Mouse (Mus musculus) T-helper 17 cell (primary cell): ENCODE data around the gene Xpo1.
"Not testable (repeated sequence)": the region's sequence is repeated elsewhere in the genome, so short reads cannot be mapped to it uniquely, and the experiment has no call there.

ENCODE experiments used
- in situ Hi-C, 2 experiments: fragments of 300-600 bp; cut with MboI, MseI; formaldehyde crosslinking; loops; 1 replicate in 1 of 2; 2 replicates in 1 of 2; pipeline ENCODE4 v1.15.1; 2025; ENCODE audit warnings: high pct_unique_total_duplicates in 2 of 2

The Xpo1 gene

DNA sequence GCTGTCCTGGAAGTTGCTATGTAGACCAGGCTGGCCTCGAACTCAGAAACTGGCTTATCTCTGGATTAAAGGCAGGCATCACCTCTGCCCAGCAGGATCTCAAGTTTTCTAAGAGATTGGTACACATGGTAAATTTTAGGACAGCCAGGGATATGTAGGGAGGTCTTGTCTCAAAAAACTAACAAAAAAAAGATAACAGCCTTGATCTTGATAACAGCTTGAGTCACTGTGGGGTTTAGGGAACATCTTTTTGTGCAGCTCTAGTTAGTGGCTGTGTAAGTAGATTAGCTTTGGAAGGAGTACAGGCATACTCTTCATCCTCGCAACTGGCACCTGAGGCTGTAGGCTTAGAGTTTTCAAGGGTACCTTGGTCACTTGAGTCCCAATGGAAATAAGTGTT lies 41.5 kb downstream of the Xpo1 start:
- in situ Hi-C loops: no loop called here

DNA sequence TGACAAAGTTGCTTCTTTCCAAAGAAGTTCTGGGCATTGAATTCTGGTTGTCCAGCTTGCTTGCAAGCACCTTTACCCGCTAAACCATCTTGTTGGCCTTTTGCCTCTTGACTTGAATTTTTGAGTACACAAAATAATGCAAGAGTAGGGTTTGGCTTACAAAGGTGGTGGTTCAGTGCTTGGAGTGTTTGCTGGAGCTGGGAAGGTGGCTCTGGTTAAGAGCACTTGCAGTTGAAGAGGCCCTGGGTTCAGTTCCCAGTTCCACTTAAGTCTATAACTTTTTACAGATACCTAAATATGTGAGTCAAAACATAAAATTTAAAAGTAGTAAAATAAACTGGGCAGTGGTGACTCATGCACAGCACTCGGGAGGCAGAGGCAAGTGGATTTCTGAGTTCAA lies 42.5 kb downstream of the Xpo1 start:
- in situ Hi-C loops: no loop called here

DNA sequence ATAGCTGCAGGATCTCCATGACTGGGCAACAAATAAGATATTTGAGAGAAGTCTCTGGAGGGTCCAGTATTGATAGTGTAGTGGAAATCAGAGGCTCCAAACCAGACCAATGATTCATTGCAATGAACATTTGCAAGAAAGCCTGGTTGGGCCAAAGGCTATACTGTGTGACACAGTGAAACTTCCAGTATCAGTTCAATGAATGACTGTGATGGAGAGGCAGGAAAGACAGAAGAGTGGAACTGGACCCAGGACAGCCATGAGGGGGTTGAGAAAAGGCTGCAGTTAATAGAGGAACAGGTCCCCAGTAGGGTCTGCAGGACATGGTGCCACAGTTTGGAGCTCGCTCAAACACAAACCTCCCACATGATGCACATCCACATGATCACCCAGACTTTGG lies 44.1 kb downstream of the Xpo1 start:
- in situ Hi-C loops: no loop called here

DNA sequence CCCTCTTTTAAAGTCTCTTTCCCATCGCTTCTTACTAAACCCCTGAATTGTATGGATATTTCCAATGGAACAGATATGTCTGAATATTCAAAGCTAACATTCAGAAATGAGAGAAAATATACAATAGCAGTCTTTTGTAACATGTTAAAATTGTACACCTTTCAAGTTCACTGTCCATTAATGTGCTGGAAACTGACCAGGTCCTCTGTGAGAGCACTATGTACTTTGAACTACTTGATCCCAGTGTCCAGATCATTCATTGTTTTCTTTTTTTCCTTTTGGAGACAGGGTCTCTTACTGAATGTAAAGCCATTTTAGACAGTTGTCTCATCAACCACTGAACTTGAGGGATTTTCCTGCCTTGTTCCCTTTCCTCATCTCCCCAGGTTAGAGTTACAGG lies 47.3 kb downstream of the Xpo1 start:
- in situ Hi-C loops: no loop called here

DNA sequence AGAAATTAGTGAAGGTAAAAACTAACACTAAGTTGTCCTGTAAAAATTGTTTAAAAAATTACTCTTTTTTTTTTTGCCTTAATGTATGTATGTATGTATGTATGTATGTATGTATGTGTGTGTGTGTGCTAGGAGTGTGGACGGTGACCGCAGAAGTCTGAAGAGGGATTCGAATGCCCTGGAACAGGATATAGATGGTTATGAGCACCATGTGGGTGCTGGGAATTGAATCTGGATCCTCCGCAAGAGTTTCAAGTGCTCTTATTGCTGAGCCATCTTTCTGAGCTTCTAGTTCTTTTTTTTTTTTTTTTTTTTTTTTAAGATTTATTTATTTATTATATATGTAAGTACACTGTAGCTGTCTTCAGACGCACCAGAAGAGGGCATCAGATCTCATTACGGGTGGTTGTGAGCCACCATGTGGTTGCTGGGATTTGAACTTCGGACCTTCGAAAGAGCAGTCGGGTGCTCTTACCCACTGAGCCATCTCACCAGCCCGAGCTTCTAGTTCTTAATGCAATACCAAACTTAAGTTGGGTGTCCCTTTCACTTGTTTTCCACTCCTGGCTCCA lies 49.3 kb downstream of the Xpo1 start:
- in situ Hi-C loops: not testable (repeated sequence)

DNA sequence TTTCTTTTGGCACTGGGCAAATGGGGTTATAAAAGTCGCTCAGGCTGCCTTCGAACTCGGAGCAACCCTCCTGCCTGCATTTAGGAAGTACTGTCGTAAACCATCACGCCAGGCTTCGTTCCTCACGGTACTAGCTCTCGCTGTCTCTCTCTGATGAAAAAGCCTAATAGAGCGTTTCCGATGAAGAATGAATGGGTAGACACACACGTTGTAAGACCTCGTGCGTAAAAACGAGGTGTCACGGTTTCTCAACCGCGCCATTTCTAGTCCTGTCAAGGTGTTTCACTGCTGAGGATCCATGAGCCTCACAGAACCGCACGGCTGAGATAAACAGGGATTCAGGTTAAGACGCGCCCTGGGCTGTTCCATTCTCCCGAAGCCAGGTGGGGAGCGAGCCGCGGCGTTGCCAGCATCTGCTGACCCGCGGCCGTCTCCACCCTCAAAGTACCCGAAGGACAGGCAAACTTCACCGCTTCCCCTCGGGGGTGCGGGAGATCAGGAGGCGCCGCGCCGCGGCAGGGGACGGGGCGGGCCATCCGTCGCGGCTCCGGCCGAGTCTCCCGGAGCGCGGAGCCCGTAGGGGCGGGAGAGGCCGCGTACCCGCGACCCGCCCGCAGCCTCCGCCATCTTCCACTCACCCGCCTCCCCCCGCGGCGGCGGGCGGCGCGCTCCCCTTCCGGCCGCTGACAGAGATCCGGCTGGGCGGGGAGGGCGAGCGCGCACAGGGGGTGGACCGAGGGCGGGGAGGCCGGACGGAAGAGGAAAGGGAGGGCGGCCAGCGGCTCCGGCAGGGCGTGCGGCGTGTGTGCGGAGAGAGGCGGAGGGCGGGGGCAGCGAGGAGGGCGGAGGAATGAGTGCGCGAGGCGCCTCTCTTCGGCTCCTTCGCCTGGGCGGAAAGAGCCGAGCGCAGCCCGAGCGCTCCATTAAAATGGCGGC lies 50.1 kb downstream of the Xpo1 start:
- in situ Hi-C loops: no loop called here

DNA sequence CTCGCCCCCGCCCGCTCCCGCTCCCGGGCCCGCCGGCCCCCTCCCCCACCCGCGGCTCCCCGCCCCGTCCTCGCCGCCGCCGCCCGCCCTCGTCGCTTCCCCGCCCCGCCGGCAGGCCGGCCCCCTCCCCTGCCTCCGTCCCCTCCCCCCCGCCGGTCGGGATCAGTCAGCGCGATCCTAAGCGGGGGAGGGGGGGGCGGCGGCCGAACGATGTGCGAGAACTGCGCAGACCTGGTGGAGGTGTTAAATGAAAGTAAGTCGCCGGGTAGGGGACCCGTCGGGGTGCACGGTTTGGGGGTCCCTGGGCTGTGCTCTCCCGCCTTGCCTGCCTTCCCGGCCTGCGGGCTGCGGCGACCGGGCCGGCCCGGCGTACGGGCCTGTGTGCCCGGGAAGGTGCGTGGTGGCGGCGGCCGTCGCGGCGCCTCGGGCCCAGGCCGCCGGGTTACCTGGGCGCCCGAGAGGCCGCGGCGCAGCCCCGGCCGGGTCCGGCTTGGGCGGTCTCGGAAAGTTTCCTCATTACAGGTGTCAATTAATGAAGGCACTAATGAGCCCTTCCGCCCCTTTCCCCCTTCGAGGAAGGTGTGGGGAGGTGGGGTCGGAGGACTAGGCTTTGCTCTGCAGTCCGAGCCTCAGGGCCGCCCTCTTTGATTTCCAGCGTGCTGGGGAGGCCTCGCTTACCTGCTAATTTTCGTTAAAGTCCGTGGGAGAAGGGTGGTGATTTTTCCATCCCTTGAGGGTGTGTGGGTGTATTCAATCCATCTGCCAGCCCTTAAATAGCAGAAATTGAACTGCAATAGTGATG lies 51.1 kb downstream of the Xpo1 start, which contains the start of gene Usp34:
Gene Usp34 (plus strand): TSS at position 132 of the 802 bp plus-strand sequence.
- in situ Hi-C loops: no loop called here

DNA sequence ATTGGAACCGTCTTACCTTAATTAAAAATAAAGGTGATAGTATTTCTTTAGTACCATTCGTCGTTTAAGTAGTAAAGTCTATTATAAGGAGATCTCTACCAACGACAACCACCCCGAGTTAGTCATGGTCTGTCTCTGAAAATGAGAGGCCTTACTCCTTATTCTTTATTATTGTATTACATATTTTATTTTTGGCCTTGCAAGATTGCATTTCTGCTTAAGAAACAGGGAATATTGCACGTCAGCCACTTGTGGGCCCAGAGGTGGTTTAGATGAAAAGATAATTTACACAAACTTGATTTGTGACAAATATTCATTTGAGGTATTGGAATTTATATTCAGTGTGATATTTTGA lies 51.7 kb downstream of the Xpo1 start:
- in situ Hi-C loops: no loop called here

DNA sequence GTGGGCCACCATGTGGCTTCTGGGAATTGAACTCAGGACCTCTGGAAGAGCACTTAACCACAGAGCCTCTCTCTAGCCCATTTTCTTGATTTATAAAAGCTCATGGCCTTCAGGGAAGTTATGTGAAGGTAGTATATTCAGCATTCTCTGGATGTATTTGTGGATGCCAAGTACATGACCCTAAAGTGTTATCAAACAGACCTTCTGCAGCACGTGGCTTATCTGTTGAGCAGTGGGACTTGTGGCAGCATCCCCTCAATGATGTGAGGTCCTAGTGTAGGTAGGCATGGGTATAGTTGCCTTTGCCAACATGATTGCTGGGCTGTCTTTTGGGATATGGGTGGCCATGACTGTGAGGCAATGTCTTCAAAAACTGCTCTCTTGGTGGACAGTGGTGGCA lies 57.7 kb downstream of the Xpo1 start:
- in situ Hi-C loops: no loop called here

DNA sequence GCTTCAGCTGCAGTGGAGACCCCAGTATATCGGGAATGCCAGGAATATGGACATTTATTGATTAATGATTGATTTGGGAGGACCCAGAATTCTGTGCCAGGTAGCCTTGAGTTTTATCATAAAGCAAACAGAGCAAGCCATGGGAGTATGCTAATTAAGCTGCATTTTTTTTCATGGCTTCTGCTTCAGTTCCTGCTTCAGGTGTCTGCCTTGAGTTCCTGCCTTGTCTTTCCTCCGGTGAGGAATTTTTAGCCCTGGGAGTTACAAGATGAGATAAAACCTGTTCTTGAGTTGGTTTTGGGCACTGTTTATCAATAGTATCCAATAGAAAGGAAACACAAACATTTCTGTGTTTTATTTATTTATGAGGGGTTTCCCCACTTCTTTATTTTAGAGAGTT lies 73.6 kb downstream of the Xpo1 start:
- in situ Hi-C loops: no loop called here

DNA sequence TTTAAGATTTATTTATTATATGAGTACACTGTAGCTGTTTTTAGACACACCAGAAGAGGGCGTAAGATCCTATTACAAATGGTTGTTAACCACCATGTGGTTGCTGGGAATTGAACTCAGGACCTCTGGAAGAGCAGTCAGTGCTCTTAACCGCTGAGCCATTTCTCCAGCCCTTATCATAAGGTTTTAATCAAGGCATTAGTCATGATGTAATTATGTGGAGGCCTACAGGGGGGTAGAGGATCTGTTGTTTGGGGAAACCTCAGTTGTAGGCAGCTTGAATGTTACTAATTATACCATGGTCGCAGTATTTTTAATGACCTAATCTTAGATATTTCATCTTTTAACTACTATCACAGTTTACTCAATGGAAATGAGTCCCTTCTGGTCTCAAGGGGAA lies 76.3 kb downstream of the Xpo1 start:
- in situ Hi-C loops: no loop called here

DNA sequence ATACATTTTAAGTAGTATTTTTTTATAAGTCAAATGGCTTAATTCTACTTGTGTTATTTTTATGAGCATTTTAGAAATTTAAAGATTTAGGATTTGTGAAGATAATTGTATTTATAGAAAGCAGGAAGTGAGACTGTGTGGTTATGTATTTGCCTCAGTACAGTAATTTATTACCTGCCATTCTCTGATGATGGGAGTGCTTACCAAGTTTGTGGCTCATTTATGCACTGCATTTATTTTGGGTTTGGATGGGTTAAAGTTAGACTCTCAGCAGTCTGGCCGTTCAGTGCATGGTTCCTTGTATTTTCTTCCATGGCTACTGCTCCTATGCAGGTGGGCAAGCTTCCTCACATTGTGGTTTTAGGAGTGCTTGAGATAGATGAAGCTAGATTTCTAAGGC lies 79.3 kb downstream of the Xpo1 start:
- in situ Hi-C loops: no loop called here
